Mouse (Mus musculus) heart, adult 2 months (tissue): ENCODE data around the gene Hsd3b7. TPM values are rescaled to one million over a fixed set of nuclear protein-coding genes. Genes with fewer than 3 reads are reported as not detected.

Source experiments
- DNase-seq, 2 experiments: peaks; one replicate each; pipeline ENCODE4 v3.0.0; 2021
- H3K27ac ChIP-seq: fragments of 200-600 bp; 2 replicates; pipeline ENCODE4 v1.8.1; 2022
- H3K27me3 ChIP-seq: fragments of 200-500 bp; 2 replicates; pipeline ENCODE4 v1.6.1; 2012; ENCODE audit warnings: mild to moderate bottlenecking, low read length, inconsistent platforms, mixed read lengths; ENCODE audit not compliant: control insufficient read depth, insufficient read depth
- H3K36me3 ChIP-seq: fragments of 200-500 bp; 2 replicates; pipeline ENCODE4 v1.6.1; 2012; ENCODE audit warnings: low read length, inconsistent platforms; ENCODE audit not compliant: control insufficient read depth, insufficient read depth
- H3K4me1 ChIP-seq: fragments of 200-500 bp; 2 replicates; pipeline ENCODE4 v1.6.1; 2011; ENCODE audit warnings: low read length; ENCODE audit not compliant: control insufficient read depth, insufficient read depth
- H3K4me3 ChIP-seq: fragments of 200-600 bp; 2 replicates; pipeline ENCODE4 v1.8.1; 2022
- H3K79me2 ChIP-seq: fragments of 200-500 bp; replicated peaks from 2 replicates; pipeline ENCODE4 v1.6.1; 2012; ENCODE audit warnings: mild to moderate bottlenecking, inconsistent platforms, low read length, moderate library complexity, mixed read lengths; ENCODE audit not compliant: control insufficient read depth, insufficient read depth
- H3K9ac ChIP-seq: fragments of 200-500 bp; 2 replicates; pipeline ENCODE4 v1.6.1; 2012; ENCODE audit warnings: low read depth, mild to moderate bottlenecking, control low read depth, inconsistent platforms, low read length, mixed read lengths
- CTCF ChIP-seq: fragments of 200-600 bp; IDR thresholded peaks from 2 replicates; pipeline ENCODE4 v1.8.1; 2022; ENCODE audit warnings: antibody characterized with exemption, mild to moderate bottlenecking, moderate library complexity
- EP300 ChIP-seq: fragments of 200-500 bp; IDR thresholded peaks from 2 replicates; pipeline ENCODE4 v1.6.1; 2011; ENCODE audit warnings: low read depth, low read length, control low read depth; ENCODE audit not compliant: insufficient read depth
- POLR2A ChIP-seq: fragments of 200-500 bp; IDR thresholded peaks from 2 replicates; pipeline ENCODE4 v1.6.1; 2011; ENCODE audit warnings: mild to moderate bottlenecking, low read depth, low read length, control low read depth; ENCODE audit not compliant: insufficient read depth
- WGBS: fragments of 180-500 bp; shearing (Covaris S2); methylation state at CpG from one replicate; pipeline ENCODE4 v1.1.7; 2018; 5-methylcytosine and 5-hydroxymethylcytosine counted together
- intact Hi-C: fragments of 180-260 bp; cut with DNase I; formaldehyde crosslinking; loops from one replicate; pipeline ENCODE4 v1.15.1; 2025
- polyA plus RNA-seq: library from polyadenylated mRNA; depleted of rRNA; stranded (reverse); fragments of >200 nt; gene quantifications from 2 replicates; pipeline ENCODE4 v1.2.3, GENCODE M21; 2012
- total RNA-seq, 2 experiments: library from RNA; stranded (reverse); gene quantifications; 2 replicates each; pipeline ENCODE4 v1.2.3; 2021

Gene Hsd3b7
- total and polyA plus RNA-seq, 3 experiments: 9.8 to 37.0 (median 12.9) TPM

GRCm38 (mm10) chr7:127799211-127799610 lies 1.2 kb upstream of the Hsd3b7 start:
- Histone ChIP-seq H3K27me3 (no peaks in the 10 kb centered on the region), H3K27ac (no peak overlapping the region), H3K9ac (no peak overlapping the region), H3K4me1 (peaks cover 9% of the 10 kb centered on the region), H3K36me3 (no peaks in the 10 kb centered on the region), H3K4me3 (no peak overlapping the region), H3K79me2 (no peaks in the 10 kb centered on the region)
- intact Hi-C loops: loop anchor here (5.0 kb wide), 1 partner anchor 118 kb away; no protein-coding TSS in a partner anchor
- WGBS: 89% methylated on average over 13 of the region's 13 CpGs
- no peak for DNase-seq
- TF ChIP-seq POLR2A: no peak
- TF ChIP-seq CTCF: no peak
- TF ChIP-seq EP300: no peak

- no peaks in the 10 kb centered on the region for H3K27me3 ChIP-seq
- TF ChIP-seq EP300 (no peak), CTCF (no peak), POLR2A (no peak)
- no peaks in the 10 kb centered on the region for H3K79me2 ChIP-seq
- no peak overlapping the region for H3K27ac ChIP-seq
- no peak overlapping the region for H3K4me3 ChIP-seq
- no peak for DNase-seq
- 90% methylated on average over 1 of the region's 1 CpGs for WGBS
- peaks cover 9% of the 10 kb centered on the region for H3K4me1 ChIP-seq
- no peak overlapping the region for H3K9ac ChIP-seq
- no peaks in the 10 kb centered on the region for H3K36me3 ChIP-seq
- intact Hi-C loops: loop anchor here (1.0 to 5.0 kb wide), 5 partner anchors 15 to 135 kb away; partner anchors contain the start of genes Zfp646 and Zfp668
These were observed 666 bp upstream of the Hsd3b7 start for GRCm38 (mm10) chr7:127799738-127800137.

- DNase-seq: peak in 1 of 2 experiments; percentile 29
- Histone ChIP-seq H3K27ac (peak overlapping the region; percentile 78), H3K4me1 (peaks cover 9% of the 10 kb centered on the region), H3K27me3 (no peaks in the 10 kb centered on the region), H3K79me2 (no peaks in the 10 kb centered on the region), H3K4me3 (peak overlapping the region; percentile 48), H3K36me3 (no peaks in the 10 kb centered on the region), H3K9ac (peak overlapping the region; percentile 69)
- 70% methylated on average over 8 of the region's 8 CpGs for WGBS
- TF ChIP-seq POLR2A (no peak), EP300 (no peak), CTCF (0 out of 2 replicates have a peak, but pooled peaks have one; percentile 4)
- intact Hi-C loops: loop anchor here (2.0 kb wide), 1 partner anchor 134 kb away; no protein-coding TSS in a partner anchor
These were observed 712 bp downstream of the Hsd3b7 start for GRCm38 (mm10) chr7:127801010-127801621.

- no peak for TF ChIP-seq CTCF
- no peak for TF ChIP-seq EP300
- TF ChIP-seq POLR2A: no peak
- intact Hi-C loops: no loop called here
These were observed 1.9 kb downstream of the Hsd3b7 start for GRCm38 (mm10) chr7:127802313-127802712.

GRCm38 (mm10) chr7:127808821-127809220 lies 8.4 kb downstream of the Hsd3b7 start:
- H3K9ac ChIP-seq: no peak overlapping the region
- no peak for TF ChIP-seq CTCF
- TF ChIP-seq POLR2A: no peak
- TF ChIP-seq EP300: no peak

More at GRCm38 (mm10) chr7:127802313-127802712, 1.9 kb downstream of the Hsd3b7 start:
- no peaks in the 10 kb centered on the region for H3K27me3 ChIP-seq
- H3K79me2 ChIP-seq: no peaks in the 10 kb centered on the region
- no peaks in the 10 kb centered on the region for H3K36me3 ChIP-seq
- DNase-seq: no peak
- peaks cover 9% of the 10 kb centered on the region for H3K4me1 ChIP-seq
- no peak overlapping the region for H3K9ac ChIP-seq
- no peak overlapping the region for H3K27ac ChIP-seq
- 88% methylated on average over 17 of the region's 17 CpGs for WGBS
- no peak overlapping the region for H3K4me3 ChIP-seq

GRCm38 (mm10) chr7:127809846-127810245 lies 9.4 kb downstream of the Hsd3b7 start:
- intact Hi-C loops: loop anchor here (10.0 kb wide), 1 partner anchor 395 kb away; the partner anchor contains the start of gene Cox6a2
- DNase-seq: no peak
- Histone ChIP-seq H3K36me3 (no peaks in the 10 kb centered on the region), H3K79me2 (no peaks in the 10 kb centered on the region), H3K4me1 (peaks cover 7% of the 10 kb centered on the region), H3K9ac (no peak overlapping the region), H3K4me3 (no peak overlapping the region), H3K27me3 (no peaks in the 10 kb centered on the region), H3K27ac (no peak overlapping the region)
- TF ChIP-seq CTCF: no peak
- TF ChIP-seq POLR2A: no peak
- WGBS: 100% methylated on average over 1 of the region's 1 CpGs

More at GRCm38 (mm10) chr7:127808821-127809220, 8.4 kb downstream of the Hsd3b7 start:
- no peaks in the 10 kb centered on the region for H3K27me3 ChIP-seq
- no peaks in the 10 kb centered on the region for H3K36me3 ChIP-seq
- 64% methylated on average over 5 of the region's 5 CpGs for WGBS
- DNase-seq: no peak
- H3K79me2 ChIP-seq: no peaks in the 10 kb centered on the region
- no peaks in the 10 kb centered on the region for H3K4me1 ChIP-seq
- no peak overlapping the region for H3K4me3 ChIP-seq
- H3K27ac ChIP-seq: no peak overlapping the region
- intact Hi-C loops: no loop called here
